Mouse (Mus musculus): ENCODE data around the gene Tex21.

DNA sequence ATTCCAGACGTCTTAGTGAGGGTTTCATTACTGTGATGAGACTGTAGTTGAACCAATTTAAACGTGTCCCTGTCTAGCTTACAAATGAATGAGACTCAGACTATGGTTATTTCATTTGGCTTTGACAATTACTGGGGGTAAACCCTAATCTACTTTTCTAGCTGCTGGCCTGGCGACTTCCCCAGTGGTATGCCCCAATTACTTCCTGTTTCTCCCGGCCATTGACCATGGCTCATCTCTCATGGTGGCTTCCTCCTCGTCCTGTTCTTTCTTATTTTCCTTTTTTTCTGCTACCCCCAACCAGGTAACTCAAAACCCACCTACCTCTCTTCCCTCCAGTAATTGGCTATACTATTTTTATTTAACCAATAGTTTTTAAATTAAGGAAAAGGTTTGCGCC, 18.5 kb upstream of the Tex21 start:
- TF ChIP-seq POLR2A (IDR thresholded peaks at IDR 0.05; ENCODE audit: low read depth, low read length) (no peak), CTCF (IDR thresholded peaks at IDR 0.05; ENCODE audit: borderline replicate concordance, insufficient read depth, low read length) (no peak)
